Mouse (Mus musculus) CD8-positive naive resting alpha-beta T cell, adult 2 months (primary cell): ENCODE data around the gene Arsg.

ENCODE experiments used
- DNase-seq, 2 experiments: peaks; one replicate each; pipeline ENCODE4 v3.0.0; 2022; ENCODE audit warnings: low read depth in 2 of 2, low spot score in 2 of 2

Arsg gene

GRCm38 (mm10) chr11:109544432-109544831 lies 71.3 kb downstream of the Arsg start:
- no peak for DNase-seq

- no peak for DNase-seq
These were observed 72.1 kb downstream of the Arsg start for GRCm38 (mm10) chr11:109545265-109545664.

- no peak for DNase-seq
These were observed 72.5 kb downstream of the Arsg start for GRCm38 (mm10) chr11:109545700-109546143.

GRCm38 (mm10) chr11:109546305-109547001 lies 73.3 kb downstream of the Arsg start:
- no peak for DNase-seq

- DNase-seq: no peak
These were observed 74.5 kb downstream of the Arsg start for GRCm38 (mm10) chr11:109547652-109548051.

GRCm38 (mm10) chr11:109549599-109550290 lies 76.6 kb downstream of the Arsg start:
- DNase-seq: no peak

- peak; percentile 8 to 20 for DNase-seq
These were observed 80.7 kb downstream of the Arsg start for GRCm38 (mm10) chr11:109553921-109554320.

- peak in 1 of 2 experiments; percentile 5 for DNase-seq
These were observed 81.3 kb downstream of the Arsg start for GRCm38 (mm10) chr11:109554443-109554842.

GRCm38 (mm10) chr11:109556130-109556529 lies 83.0 kb downstream of the Arsg start:
- DNase-seq: no peak

GRCm38 (mm10) chr11:109557419-109557818 lies 84.2 kb downstream of the Arsg start:
- DNase-seq: no peak

GRCm38 (mm10) chr11:109559241-109559640 lies 86.1 kb downstream of the Arsg start:
- no peak for DNase-seq

- peak; percentile 59 to 80 for DNase-seq
These were observed 87.7 kb downstream of the Arsg start for GRCm38 (mm10) chr11:109560793-109561257.

- no peak for DNase-seq
These were observed 88.3 kb downstream of the Arsg start for GRCm38 (mm10) chr11:109561445-109561844.

- no peak for DNase-seq
These were observed 90.5 kb downstream of the Arsg start for GRCm38 (mm10) chr11:109563708-109564107.

- no peak for DNase-seq
These were observed 91.5 kb downstream of the Arsg start for GRCm38 (mm10) chr11:109564466-109565214.

GRCm38 (mm10) chr11:109569007-109569618 lies 95.9 kb downstream of the Arsg start:
- no peak for DNase-seq

GRCm38 (mm10) chr11:109569809-109570208 lies 96.6 kb downstream of the Arsg start:
- no peak for DNase-seq

- no peak for DNase-seq
These were observed 98.9 kb downstream of the Arsg start for GRCm38 (mm10) chr11:109572051-109572450.

- DNase-seq: no peak
These were observed 101.4 kb downstream of the Arsg start for GRCm38 (mm10) chr11:109574604-109575003.

GRCm38 (mm10) chr11:109575832-109576231 lies 102.7 kb downstream of the Arsg start:
- no peak for DNase-seq

- DNase-seq: no peak
These were observed 105.4 kb downstream of the Arsg start for GRCm38 (mm10) chr11:109578536-109578935.
